Mouse (Mus musculus): ENCODE measurements around the gene Smarcd3.
"Not testable (repeated sequence)": the region's sequence is repeated elsewhere in the genome, so short reads cannot be mapped to it uniquely, and the experiment has no call there.

Smarcd3 gene

GRCm38 (mm10) chr5:24556709-24557108, 67.5 kb downstream of the Smarcd3 start, which contains the start of gene 4931409K22Rik:
4931409K22Rik (minus strand) TSS chr5:24556809.
- no peak for DNase-seq (ENCODE audit: low read depth, low spot score)

GRCm38 (mm10) chr5:24555335-24555734, 68.9 kb downstream of the Smarcd3 start:
- not testable (repeated sequence) for DNase-seq (ENCODE audit: low read depth, low spot score)

- no peak for DNase-seq (ENCODE audit: low read depth, low spot score)
These were observed 70.5 kb downstream of the Smarcd3 start for GRCm38 (mm10) chr5:24553621-24554244.

GRCm38 (mm10) chr5:24551317-24551688, 72.9 kb downstream of the Smarcd3 start:
- DNase-seq (ENCODE audit: low read depth, low spot score), result no peak

GRCm38 (mm10) chr5:24550598-24551316, 73.5 kb downstream of the Smarcd3 start:
- no peak for DNase-seq (ENCODE audit: low read depth, low spot score)

GRCm38 (mm10) chr5:24542643-24543042, 81.6 kb downstream of the Smarcd3 start:
- no peak for DNase-seq (ENCODE audit: low read depth, low spot score)

GRCm38 (mm10) chr5:24541144-24541569, 83.1 kb downstream of the Smarcd3 start:
- no peak for DNase-seq (ENCODE audit: low read depth, low spot score)
